Mouse (Mus musculus): ENCODE data around the gene Crygs.
"Not testable (repeated sequence)": the region's sequence is repeated elsewhere in the genome, so short reads cannot be mapped to it uniquely, and the experiment has no call there.

Crygs gene

GRCm38 (mm10) chr16:22782686-22783085, 28.7 kb downstream of the Crygs start:
- no peak for DNase-seq

- DNase-seq = no peak
Measured at GRCm38 (mm10) chr16:22779228-22779835, 32.0 kb downstream of the Crygs start.

- not testable (repeated sequence) for DNase-seq
Measured at GRCm38 (mm10) chr16:22778296-22778695, 33.1 kb downstream of the Crygs start.

GRCm38 (mm10) chr16:22775471-22775985, 35.8 kb downstream of the Crygs start:
- no peak for DNase-seq

GRCm38 (mm10) chr16:22768661-22769060, 42.7 kb downstream of the Crygs start:
- DNase-seq = no peak

GRCm38 (mm10) chr16:22767405-22767804, 44.0 kb downstream of the Crygs start:
- no peak for DNase-seq

GRCm38 (mm10) chr16:22766738-22767211, 44.6 kb downstream of the Crygs start:
- no peak for DNase-seq

GRCm38 (mm10) chr16:22765531-22765930, 45.8 kb downstream of the Crygs start:
- no peak for DNase-seq

Data from kidney, adult 8-10 months (tissue).